Mouse (Mus musculus): Measurements from ENCODE around the gene Cep295nl.

GRCm38 (mm10) chr11:118360907-118361341 is 18.6 kb upstream of the Cep295nl start:
- no peak for TF ChIP-seq MYOG (IDR thresholded peaks at IDR 0.05; ENCODE audit: control insufficient read depth, extremely low read depth, insufficient read length)
- no peak for TF ChIP-seq CTCF (IDR thresholded peaks at IDR 0.05; ENCODE audit: control insufficient read depth, insufficient read depth, insufficient read length)
- TF ChIP-seq MAX (IDR thresholded peaks at IDR 0.05): peak; percentile 43
- no peak for TF ChIP-seq USF1 (IDR thresholded peaks at IDR 0.05; ENCODE audit: low read depth)
